Mouse (Mus musculus): ENCODE data around the gene Gm45713. TPM values are rescaled to one million over a fixed set of nuclear protein-coding genes. Genes with fewer than 3 reads are reported as not detected.
"Not testable (repeated sequence)": the region's sequence is repeated elsewhere in the genome, so short reads cannot be mapped to it uniquely, and the experiment has no call there.

Gm45713 gene
- not detected for total RNA-seq (2021)

GRCm38 (mm10) chr7:45135993-45136567, at the start of gene Gm45713, which contains the start of gene Flt3l:
Gene Gm45713, minus strand, starts transcription at chr7:45136231.
Gene Flt3l, minus strand, starts transcription at chr7:45136432.
- DNase-seq: peak; percentile 95

- DNase-seq: no peak
Measured at GRCm38 (mm10) chr7:45183672-45184071, 47.6 kb upstream of the Gm45713 start.

GRCm38 (mm10) chr7:45182606-45183005, 46.6 kb upstream of the Gm45713 start:
- DNase-seq: no peak

GRCm38 (mm10) chr7:45182199-45182601, 46.2 kb upstream of the Gm45713 start:
- peak; percentile 89 for DNase-seq

- peak; percentile 32 for DNase-seq
Measured at GRCm38 (mm10) chr7:45181540-45181939, 45.5 kb upstream of the Gm45713 start.

- DNase-seq: no peak
Measured at GRCm38 (mm10) chr7:45180896-45181477, 45.0 kb upstream of the Gm45713 start, which contains the start of gene Pth2. Gene Pth2, plus strand, starts transcription at chr7:45180995.

- no peak for DNase-seq
Measured at GRCm38 (mm10) chr7:45179469-45179868, 43.4 kb upstream of the Gm45713 start, which contains the start of gene Gfy. Gene Gfy, minus strand, starts transcription at chr7:45179569.

GRCm38 (mm10) chr7:45178550-45178949, 42.5 kb upstream of the Gm45713 start:
- no peak for DNase-seq

- DNase-seq: no peak
Measured at GRCm38 (mm10) chr7:45176356-45176755, 40.3 kb upstream of the Gm45713 start.

- no peak for DNase-seq
Measured at GRCm38 (mm10) chr7:45175929-45176328, 39.9 kb upstream of the Gm45713 start.

- DNase-seq: no peak
Measured at GRCm38 (mm10) chr7:45175398-45175797, 39.4 kb upstream of the Gm45713 start.

GRCm38 (mm10) chr7:45174567-45175280, 38.7 kb upstream of the Gm45713 start:
- DNase-seq: no peak

GRCm38 (mm10) chr7:45173772-45174171, 37.7 kb upstream of the Gm45713 start:
- DNase-seq: not testable (repeated sequence)

GRCm38 (mm10) chr7:45172974-45173373, 36.9 kb upstream of the Gm45713 start:
- no peak for DNase-seq

GRCm38 (mm10) chr7:45169495-45169894, 33.5 kb upstream of the Gm45713 start:
- DNase-seq: no peak

GRCm38 (mm10) chr7:45168656-45169055, 32.6 kb upstream of the Gm45713 start:
- DNase-seq: no peak

GRCm38 (mm10) chr7:45167761-45168445, 31.9 kb upstream of the Gm45713 start:
- no peak for DNase-seq

- no peak for DNase-seq
Measured at GRCm38 (mm10) chr7:45166950-45167401, 30.9 kb upstream of the Gm45713 start.

- no peak for DNase-seq
Measured at GRCm38 (mm10) chr7:45165701-45166100, 29.7 kb upstream of the Gm45713 start.

- DNase-seq: no peak
Measured at GRCm38 (mm10) chr7:45164833-45165232, 28.8 kb upstream of the Gm45713 start.

- DNase-seq: peak; percentile 35
Measured at GRCm38 (mm10) chr7:45163735-45164490, 27.9 kb upstream of the Gm45713 start, which contains the start of gene Slc17a7. Gene Slc17a7, plus strand, starts transcription at chr7:45163949.

Measured in heart, postnatal 4 days (tissue).